Mouse (Mus musculus): Measurements from ENCODE around the gene Actbl2. TPM values are rescaled to one million over a fixed set of nuclear protein-coding genes. Genes with fewer than 3 reads are reported as not detected.

Actbl2 gene
- polyA plus RNA-seq, 1 experiment: not detected

DNA sequence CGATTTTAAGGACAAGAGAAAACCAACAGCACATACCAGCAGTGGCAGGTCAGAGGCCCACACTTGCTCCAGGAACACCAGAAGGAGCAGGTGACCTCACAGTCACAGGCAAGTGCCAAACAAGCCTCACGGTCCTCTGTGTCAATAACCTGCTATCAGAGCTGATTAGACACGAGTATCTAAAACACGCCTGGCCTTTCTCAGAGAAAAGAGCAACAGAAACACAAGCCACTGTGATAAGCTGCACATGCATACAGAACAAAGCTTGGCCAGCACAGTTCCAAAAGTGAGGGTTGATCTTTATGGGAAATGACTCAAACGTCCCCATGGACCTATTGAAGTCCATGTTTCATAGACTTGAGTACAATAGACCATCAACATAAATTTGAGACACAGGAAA, 41.2 kb downstream of the Actbl2 start:
- no peaks in the 10 kb centered on the region for H3K27me3 ChIP-seq (ENCODE audit: control insufficient read depth, insufficient read depth, low read length, poor library complexity, severe bottlenecking)
- H3K4me1 ChIP-seq (ENCODE audit: control insufficient read depth, insufficient read depth, low read length): no peaks in the 10 kb centered on the region
- H3K27ac ChIP-seq (ENCODE audit: insufficient read depth, low read length): no peak overlapping the region
- H3K36me3 ChIP-seq (ENCODE audit: control insufficient read depth, insufficient read depth, low read length, poor library complexity, severe bottlenecking): no peaks in the 10 kb centered on the region
- H3K9me3 ChIP-seq (replicated peaks; ENCODE audit: control insufficient read depth, insufficient read depth, low read length, poor library complexity, severe bottlenecking): no peaks in the 10 kb centered on the region
- no peak overlapping the region for H3K4me3 ChIP-seq (ENCODE audit: low read depth, low read length)
- no peak for TF ChIP-seq CTCF (IDR thresholded peaks at IDR 0.05; ENCODE audit: low read depth, low read length)
- TF ChIP-seq EP300 (IDR thresholded peaks at IDR 0.05; ENCODE audit: insufficient read depth, low read depth, low read length): no peak
- TF ChIP-seq POLR2A (IDR thresholded peaks at IDR 0.05; ENCODE audit: insufficient read depth, low read length): no peak
- H3K9ac ChIP-seq (ENCODE audit: low read depth, poor library complexity, severe bottlenecking): no peak overlapping the region

DNA sequence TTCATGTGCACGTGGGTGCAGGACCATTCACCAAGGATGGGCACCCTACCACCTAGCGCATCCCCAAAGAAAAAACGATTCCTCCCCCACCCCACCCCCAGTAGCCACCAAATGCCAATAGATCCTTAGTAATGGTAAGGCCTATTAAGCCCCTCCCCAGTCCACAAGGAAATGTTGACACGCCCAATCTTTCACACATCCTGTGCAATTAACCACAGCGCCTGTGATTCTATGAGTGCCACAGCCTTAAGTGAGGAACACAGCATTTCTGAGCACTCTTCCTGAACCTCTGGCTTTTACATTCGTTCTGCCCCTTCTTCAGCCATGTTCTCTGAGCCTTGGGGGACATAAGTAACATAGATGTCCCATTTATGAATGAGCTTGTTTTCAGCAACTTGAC, 42.8 kb downstream of the Actbl2 start:
- no peaks in the 10 kb centered on the region for H3K36me3 ChIP-seq (ENCODE audit: control insufficient read depth, insufficient read depth, low read length, poor library complexity, severe bottlenecking)
- no peak overlapping the region for H3K9ac ChIP-seq (ENCODE audit: low read depth, poor library complexity, severe bottlenecking)
- H3K4me3 ChIP-seq (ENCODE audit: low read depth, low read length): no peak overlapping the region
- no peaks in the 10 kb centered on the region for H3K27me3 ChIP-seq (ENCODE audit: control insufficient read depth, insufficient read depth, low read length, poor library complexity, severe bottlenecking)
- no peak for TF ChIP-seq EP300 (IDR thresholded peaks at IDR 0.05; ENCODE audit: insufficient read depth, low read depth, low read length)
- TF ChIP-seq POLR2A (IDR thresholded peaks at IDR 0.05; ENCODE audit: insufficient read depth, low read length): no peak
- no peak for TF ChIP-seq CTCF (IDR thresholded peaks at IDR 0.05; ENCODE audit: low read depth, low read length)
- no peaks in the 10 kb centered on the region for H3K4me1 ChIP-seq (ENCODE audit: control insufficient read depth, insufficient read depth, low read length)
- H3K9me3 ChIP-seq (replicated peaks; ENCODE audit: control insufficient read depth, insufficient read depth, low read length, poor library complexity, severe bottlenecking): no peaks in the 10 kb centered on the region
- no peak overlapping the region for H3K27ac ChIP-seq (ENCODE audit: insufficient read depth, low read length)

DNA sequence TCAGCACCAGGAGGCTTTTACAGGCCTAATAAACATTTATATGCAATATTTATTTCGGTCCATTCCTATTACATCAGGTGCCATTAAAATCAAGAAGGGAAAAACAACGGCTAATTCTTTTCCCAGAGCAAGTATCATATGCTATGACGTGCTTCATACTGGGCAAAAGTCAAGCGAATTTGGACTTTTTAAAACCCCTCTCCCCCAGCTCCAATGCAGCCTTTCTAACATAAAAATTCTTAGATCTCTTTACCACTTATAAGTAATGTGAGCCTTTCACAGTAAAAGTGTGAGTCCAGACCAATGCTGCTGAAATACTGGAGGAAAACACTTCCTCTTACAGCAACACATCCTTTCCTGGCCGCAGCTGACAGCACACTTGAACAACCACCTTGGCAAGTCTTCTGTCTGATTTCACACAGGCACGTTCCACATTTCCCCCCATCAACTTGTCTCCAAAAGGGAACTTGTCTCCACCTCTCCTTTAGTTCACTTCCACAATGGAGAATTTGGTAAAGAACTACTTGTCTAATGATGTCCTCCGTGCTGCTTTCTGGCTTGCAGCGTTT, 44.4 kb downstream of the Actbl2 start:
- Histone ChIP-seq H3K36me3 (ENCODE audit: control insufficient read depth, insufficient read depth, low read length, poor library complexity, severe bottlenecking) (no peaks in the 10 kb centered on the region), H3K9me3 (replicated peaks; ENCODE audit: control insufficient read depth, insufficient read depth, low read length, poor library complexity, severe bottlenecking) (no peaks in the 10 kb centered on the region), H3K27me3 (ENCODE audit: control insufficient read depth, insufficient read depth, low read length, poor library complexity, severe bottlenecking) (no peaks in the 10 kb centered on the region), H3K4me1 (ENCODE audit: control insufficient read depth, insufficient read depth, low read length) (no peaks in the 10 kb centered on the region), H3K27ac (ENCODE audit: insufficient read depth, low read length) (no peak overlapping the region), H3K9ac (ENCODE audit: low read depth, poor library complexity, severe bottlenecking) (no peak overlapping the region), H3K4me3 (ENCODE audit: low read depth, low read length) (no peak overlapping the region)
- TF ChIP-seq EP300 (IDR thresholded peaks at IDR 0.05; ENCODE audit: insufficient read depth, low read depth, low read length) (no peak), CTCF (IDR thresholded peaks at IDR 0.05; ENCODE audit: low read depth, low read length) (no peak), POLR2A (IDR thresholded peaks at IDR 0.05; ENCODE audit: insufficient read depth, low read length) (no peak)

GRCm38 (mm10) chr13:111300846-111301245, 46.0 kb downstream of the Actbl2 start:
- TF ChIP-seq POLR2A (IDR thresholded peaks at IDR 0.05; ENCODE audit: insufficient read depth, low read length): no peak
- TF ChIP-seq EP300 (IDR thresholded peaks at IDR 0.05; ENCODE audit: insufficient read depth, low read depth, low read length): no peak
- no peak for TF ChIP-seq CTCF (IDR thresholded peaks at IDR 0.05; ENCODE audit: low read depth, low read length)
- Histone ChIP-seq H3K27ac (ENCODE audit: insufficient read depth, low read length) (no peak overlapping the region), H3K36me3 (ENCODE audit: control insufficient read depth, insufficient read depth, low read length, poor library complexity, severe bottlenecking) (no peaks in the 10 kb centered on the region), H3K9ac (ENCODE audit: low read depth, poor library complexity, severe bottlenecking) (no peak overlapping the region), H3K4me3 (ENCODE audit: low read depth, low read length) (no peak overlapping the region), H3K9me3 (replicated peaks; ENCODE audit: control insufficient read depth, insufficient read depth, low read length, poor library complexity, severe bottlenecking) (no peaks in the 10 kb centered on the region), H3K27me3 (ENCODE audit: control insufficient read depth, insufficient read depth, low read length, poor library complexity, severe bottlenecking) (no peaks in the 10 kb centered on the region), H3K4me1 (ENCODE audit: control insufficient read depth, insufficient read depth, low read length) (no peaks in the 10 kb centered on the region)

DNA sequence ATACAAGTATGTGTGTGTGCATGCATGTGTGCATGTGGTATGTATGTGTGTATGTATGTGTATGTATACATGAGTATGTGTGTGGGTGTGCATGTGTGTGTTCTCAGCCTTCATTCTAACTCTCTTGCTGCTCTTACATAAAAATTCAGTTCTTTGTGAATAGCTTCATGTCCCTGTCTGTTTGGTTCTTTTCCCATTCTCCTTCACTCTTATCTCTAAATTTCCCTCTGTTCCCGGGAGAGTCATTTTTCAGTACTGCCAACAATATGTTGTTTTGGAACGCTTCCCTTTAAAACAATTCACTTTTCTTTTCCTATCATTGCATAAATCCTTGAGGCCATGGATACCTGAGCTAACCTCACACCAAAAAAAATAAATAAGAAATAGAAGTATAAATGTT, 46.6 kb downstream of the Actbl2 start:
- no peaks in the 10 kb centered on the region for H3K9me3 ChIP-seq (replicated peaks; ENCODE audit: control insufficient read depth, insufficient read depth, low read length, poor library complexity, severe bottlenecking)
- H3K4me1 ChIP-seq (ENCODE audit: control insufficient read depth, insufficient read depth, low read length): no peaks in the 10 kb centered on the region
- no peaks in the 10 kb centered on the region for H3K36me3 ChIP-seq (ENCODE audit: control insufficient read depth, insufficient read depth, low read length, poor library complexity, severe bottlenecking)
- no peak overlapping the region for H3K27ac ChIP-seq (ENCODE audit: insufficient read depth, low read length)
- no peaks in the 10 kb centered on the region for H3K27me3 ChIP-seq (ENCODE audit: control insufficient read depth, insufficient read depth, low read length, poor library complexity, severe bottlenecking)
- TF ChIP-seq CTCF (IDR thresholded peaks at IDR 0.05; ENCODE audit: low read depth, low read length) (no peak), EP300 (IDR thresholded peaks at IDR 0.05; ENCODE audit: insufficient read depth, low read depth, low read length) (no peak)
- no peak overlapping the region for H3K9ac ChIP-seq (ENCODE audit: low read depth, poor library complexity, severe bottlenecking)
- H3K4me3 ChIP-seq (ENCODE audit: low read depth, low read length): no peak overlapping the region

- Histone ChIP-seq H3K9me3 (replicated peaks; ENCODE audit: control insufficient read depth, insufficient read depth, low read length, poor library complexity, severe bottlenecking) (no peaks in the 10 kb centered on the region), H3K27me3 (ENCODE audit: control insufficient read depth, insufficient read depth, low read length, poor library complexity, severe bottlenecking) (no peaks in the 10 kb centered on the region), H3K4me3 (ENCODE audit: low read depth, low read length) (no peak overlapping the region), H3K9ac (ENCODE audit: low read depth, poor library complexity, severe bottlenecking) (no peak overlapping the region), H3K36me3 (ENCODE audit: control insufficient read depth, insufficient read depth, low read length, poor library complexity, severe bottlenecking) (no peaks in the 10 kb centered on the region), H3K27ac (ENCODE audit: insufficient read depth, low read length) (no peak overlapping the region), H3K4me1 (ENCODE audit: control insufficient read depth, insufficient read depth, low read length) (no peaks in the 10 kb centered on the region)
- TF ChIP-seq CTCF (IDR thresholded peaks at IDR 0.05; ENCODE audit: low read depth, low read length) (no peak), EP300 (IDR thresholded peaks at IDR 0.05; ENCODE audit: insufficient read depth, low read depth, low read length) (no peak), POLR2A (IDR thresholded peaks at IDR 0.05; ENCODE audit: insufficient read depth, low read length) (no peak)
These were observed 49.4 kb downstream of the Actbl2 start for GRCm38 (mm10) chr13:111304194-111304593.
